Comparison of ENCODE assay signal across 8 mouse cellular contexts in genomic region chr15:21110874-21111603, GRCm38 (mm10).
DNase-seq lines count a peak whose midpoint lies in the region; ATAC-seq lines count a peak whose summit lies in the region.

No protein-coding gene starts in this region.

- no peaks in the 10 kb centered on the region for H3K36me3 ChIP-seq in embryonic facial prominence, embryonic 13.5 days
- no peaks in the 10 kb centered on the region for H3K36me3 ChIP-seq in intestine, embryonic 14.5 days (ENCODE audit: control insufficient read depth, insufficient read depth, low read length)
- H3K36me3 ChIP-seq in midbrain, embryonic 14.5 days (ENCODE audit: control insufficient read depth, insufficient read depth, low read length) = no peaks in the 10 kb centered on the region

- H3K27me3 ChIP-seq in embryonic facial prominence, embryonic 13.5 days = peaks cover 2% of the 10 kb centered on the region; the same call in 1 of the 2 replicates
- H3K27me3 ChIP-seq in intestine, embryonic 14.5 days (replicated peaks; ENCODE audit: control insufficient read depth, insufficient read depth, low read length) = no peaks in the 10 kb centered on the region
- H3K27me3 ChIP-seq in midbrain, embryonic 14.5 days (ENCODE audit: control insufficient read depth, insufficient read depth, low read length) = no peaks in the 10 kb centered on the region

- no peak for ATAC-seq in embryonic facial prominence, embryonic 13.5 days (ENCODE audit: insufficient number of reproducible peaks, insufficient read depth, low FRiP score, low TSS enrichment, low read depth)
- ATAC-seq in intestine, embryonic 14.5 days (replicated peaks; ENCODE audit: low FRiP score, low TSS enrichment, low read depth) = no peak
- ATAC-seq in midbrain, embryonic 14.5 days (ENCODE audit: low FRiP score, low TSS enrichment) = peak; percentile 65
- no peak for ATAC-seq in megakaryocyte progenitor cell, adult 5-6 weeks (replicated peaks; ENCODE audit: poor library complexity)

- peak overlapping the region; percentile 79 for H3K4me2 ChIP-seq in embryonic facial prominence, embryonic 13.5 days
- H3K4me2 ChIP-seq in intestine, embryonic 14.5 days (ENCODE audit: low read length) = peak overlapping the region; percentile 72
- H3K4me2 ChIP-seq in midbrain, embryonic 14.5 days (ENCODE audit: low read length) = peak overlapping the region; percentile 67

- peak overlapping the region; percentile 46 for H3K4me3 ChIP-seq in embryonic facial prominence, embryonic 13.5 days
- H3K4me3 ChIP-seq in intestine, embryonic 14.5 days (ENCODE audit: low read depth, low read length) = peak overlapping the region; percentile 39
- peak overlapping the region; percentile 42 for H3K4me3 ChIP-seq in midbrain, embryonic 14.5 days (replicated peaks; ENCODE audit: low read depth, low read length)

- no peaks in the 10 kb centered on the region for H3K9me3 ChIP-seq in embryonic facial prominence, embryonic 13.5 days
- H3K9me3 ChIP-seq in intestine, embryonic 14.5 days (ENCODE audit: control insufficient read depth, low read length) = no peaks in the 10 kb centered on the region
- H3K9me3 ChIP-seq in midbrain, embryonic 14.5 days (ENCODE audit: control insufficient read depth, low read length) = no peaks in the 10 kb centered on the region

- peaks cover 8% of the 10 kb centered on the region; the same call in 1 of the 2 replicates for H3K4me1 ChIP-seq in embryonic facial prominence, embryonic 13.5 days
- H3K4me1 ChIP-seq in intestine, embryonic 14.5 days (replicated peaks; ENCODE audit: control insufficient read depth, insufficient read depth, low read length) = no peaks in the 10 kb centered on the region
- peaks cover 11% of the 10 kb centered on the region; the same call in 1 of the 2 replicates for H3K4me1 ChIP-seq in midbrain, embryonic 14.5 days (ENCODE audit: control insufficient read depth, insufficient read depth, low read length)

- peak overlapping the region; percentile 69 for H3K9ac ChIP-seq in embryonic facial prominence, embryonic 13.5 days
- H3K9ac ChIP-seq in intestine, embryonic 14.5 days (ENCODE audit: low read length) = peak overlapping the region; percentile 34
- peak overlapping the region; percentile 62 for H3K9ac ChIP-seq in midbrain, embryonic 14.5 days (replicated peaks; ENCODE audit: low read length)

- 10% methylated on average over 23 of the region's 23 CpGs for WGBS in embryonic facial prominence, embryonic 13.5 days
- 10% methylated on average over 23 of the region's 23 CpGs for WGBS in intestine, embryonic 14.5 days
- 10% methylated on average over 23 of the region's 23 CpGs for WGBS in midbrain, embryonic 14.5 days

- H3K27ac ChIP-seq in embryonic facial prominence, embryonic 13.5 days = no peak overlapping the region
- H3K27ac ChIP-seq in intestine, embryonic 14.5 days (ENCODE audit: low read depth) = no peak overlapping the region
- peak overlapping the region; percentile 66 for H3K27ac ChIP-seq in midbrain, embryonic 14.5 days (replicated peaks; ENCODE audit: low read depth, low read length)

- DNase-seq in layer of hippocampus, adult 11-12 months (ENCODE audit: low spot score) = peak; percentile 16
- no peak for DNase-seq in layer of hippocampus, adult 9-11 months
- DNase-seq in intestine, embryonic 14.5 days (ENCODE audit: low spot score) = peak; percentile 61
- peak; percentile 73 for DNase-seq in midbrain, embryonic 14.5 days
- no peak for DNase-seq in adrenal gland, adult 18-20 months (ENCODE audit: low spot score in 2 of 2)
- no peak for DNase-seq in kidney, postnatal 14 days

Comparison
In these comparisons a context has a peak if more than half of its experiments do, and no peak if none do; other contexts are left out.
1. DNase-seq: peak in layer of hippocampus, adult 11-12 months (single experiment), intestine, embryonic 14.5 days (single experiment) and midbrain, embryonic 14.5 days (single experiment); none in layer of hippocampus, adult 9-11 months (single experiment), adrenal gland, adult 18-20 months (0 of 2) and kidney, postnatal 14 days (single experiment).
2. Peak in every context shown above with its lines, with median percentiles within 50 percentile points of each other: H3K4me2 ChIP-seq, H3K4me3 ChIP-seq and H3K9ac ChIP-seq.